Mouse (Mus musculus) ES-Bruce4 (cell line): ENCODE results near the gene Blzf1.

ENCODE experiments used
- CTCF ChIP-seq: IDR thresholded peaks from one replicate; pipeline ENCODE4 v1.8.1; 2011; ENCODE audit warnings: low read depth, low read length
- EP300 ChIP-seq: IDR thresholded peaks from 2 replicates; pipeline ENCODE4 v1.6.1; 2011; ENCODE audit warnings: low read depth, low read length; ENCODE audit not compliant: insufficient read depth
- POLR2A ChIP-seq: IDR thresholded peaks from one replicate; pipeline ENCODE4 v1.8.1; 2011; ENCODE audit warnings: low read length; ENCODE audit not compliant: insufficient read depth

DNA sequence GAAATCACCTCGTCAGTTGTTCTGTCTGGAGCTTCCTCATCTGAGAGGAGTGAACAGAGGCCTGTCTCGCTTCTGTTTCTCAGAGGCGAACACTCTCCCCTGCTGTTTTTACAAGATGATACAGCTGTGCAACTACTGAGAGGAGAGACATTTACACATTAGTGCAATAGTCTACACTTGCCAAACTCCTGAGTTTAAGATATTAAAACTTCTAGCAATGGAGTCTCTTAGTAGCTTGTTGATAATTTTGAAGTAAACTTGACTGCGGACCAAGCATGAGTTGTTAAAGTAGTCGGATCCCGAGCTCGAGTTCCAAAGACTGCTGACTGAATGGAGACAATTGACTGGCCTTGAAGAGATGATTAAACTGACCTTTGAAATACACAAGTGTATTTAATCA is 20.5 kb upstream of the Blzf1 start:
- TF ChIP-seq POLR2A (no peak), CTCF (no peak), EP300 (no peak)
